Mouse (Mus musculus) B cell, adult 2 months (primary cell): Measurements from ENCODE around the gene Pdss2.

Source experiments
- DNase-seq, 2 experiments: peaks; one replicate each; pipeline ENCODE4 v3.0.0; 2022

The Pdss2 gene

GRCm38 (mm10) chr10:43440981-43441740 lies 219.9 kb downstream of the Pdss2 start:
- DNase-seq, result no peak

- no peak for DNase-seq
Measured at GRCm38 (mm10) chr10:43448656-43449055, 227.4 kb downstream of the Pdss2 start.

DNA sequence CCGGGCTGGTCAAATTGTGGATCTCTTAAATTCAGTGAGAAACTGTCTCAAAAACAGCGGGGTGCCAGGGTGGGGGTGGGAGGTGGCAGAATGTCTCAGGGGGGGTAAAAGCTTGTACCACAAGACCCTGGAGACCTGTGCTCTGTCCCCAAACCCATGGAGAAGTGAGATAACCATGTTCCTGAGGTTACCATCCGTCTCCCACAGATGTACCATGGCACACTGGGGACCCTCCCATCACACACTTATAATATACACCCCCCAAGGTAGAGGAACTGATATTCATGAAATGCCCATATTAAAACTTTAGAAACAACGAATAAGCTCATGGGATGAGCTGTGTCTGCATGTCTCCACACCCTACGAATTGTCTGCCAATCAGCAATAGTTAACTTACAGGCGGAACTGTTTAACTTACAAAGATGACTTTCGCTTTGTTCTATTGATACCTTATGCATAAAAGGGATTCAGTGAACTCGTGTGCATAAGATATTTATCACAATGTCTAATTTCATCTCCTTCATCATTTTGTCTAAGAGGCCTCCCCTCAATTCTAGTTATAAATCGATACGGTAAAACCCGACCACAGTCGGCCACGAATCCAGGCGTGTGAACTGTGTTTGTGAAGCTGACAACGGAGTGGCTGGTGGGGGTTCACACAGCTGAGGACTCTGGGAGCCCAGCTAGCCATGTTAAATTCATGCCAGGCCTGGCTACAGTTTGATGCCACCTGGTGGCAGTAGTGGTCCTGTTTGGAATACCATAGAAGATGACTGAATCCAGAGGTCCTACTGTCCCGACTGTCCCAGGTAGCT lies 230.8 kb downstream of the Pdss2 start:
- DNase-seq, result peak; percentile 56 to 63

- DNase-seq, result no peak
Measured at GRCm38 (mm10) chr10:43452663-43452996, 231.3 kb downstream of the Pdss2 start.

DNA sequence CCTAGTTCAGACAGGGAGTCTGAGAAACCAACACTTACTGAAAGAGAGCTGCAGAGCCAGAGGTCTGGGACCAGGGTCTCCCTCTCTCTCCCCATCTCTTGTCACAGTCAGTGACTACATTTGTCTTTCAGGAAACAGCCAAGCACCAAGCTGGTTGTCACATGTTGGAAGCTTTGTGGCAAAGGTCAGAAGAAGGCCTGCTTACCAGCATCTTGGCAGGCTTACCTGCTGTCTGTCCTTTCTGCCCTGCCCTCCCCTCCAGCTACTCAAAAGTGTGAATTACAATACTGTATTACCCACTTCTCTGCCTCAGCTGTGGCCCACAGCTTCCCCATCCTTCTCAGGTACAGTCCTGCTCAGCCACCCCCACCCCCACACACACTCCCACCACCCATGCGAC lies 232.9 kb downstream of the Pdss2 start:
- no peak for DNase-seq

DNA sequence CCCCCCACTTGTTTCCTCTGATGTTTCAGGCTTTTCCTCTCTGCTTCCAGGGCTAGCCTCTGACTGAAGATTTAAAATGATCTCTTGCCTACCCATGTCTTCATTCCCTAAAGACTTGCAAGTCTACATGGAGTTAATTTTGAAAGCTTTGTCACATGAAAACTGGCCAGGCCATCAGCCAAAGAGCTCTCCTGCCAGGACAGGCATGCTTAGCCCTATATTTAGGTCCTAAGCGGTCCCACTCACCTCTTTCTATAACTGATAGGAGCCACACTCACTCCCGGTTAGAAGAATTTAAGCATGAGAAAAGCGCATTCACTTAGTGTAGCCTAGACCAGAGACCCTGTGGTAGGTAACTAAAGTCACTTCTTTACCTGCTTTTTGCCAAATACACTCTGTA lies 233.4 kb downstream of the Pdss2 start:
- no peak for DNase-seq

DNA sequence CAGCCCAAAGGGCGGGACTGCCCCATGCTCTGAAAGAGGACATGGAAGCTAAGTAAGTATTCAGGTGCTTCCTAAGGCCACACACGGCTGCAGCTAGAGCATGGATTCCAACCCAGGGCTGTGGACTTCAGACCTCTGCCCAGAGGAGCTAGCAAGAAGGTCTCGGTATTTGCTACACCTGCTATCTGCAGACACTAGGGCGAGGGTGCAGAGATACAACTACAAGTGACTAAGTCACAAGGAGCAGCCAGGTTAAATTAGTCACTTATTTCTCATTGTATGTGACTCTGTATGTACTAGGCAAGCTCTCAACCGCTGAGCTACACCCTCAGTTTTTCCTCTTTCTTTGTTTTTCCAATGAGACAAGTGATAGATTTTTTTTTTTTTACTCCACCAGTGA lies 241.5 kb downstream of the Pdss2 start:
- no peak for DNase-seq

GRCm38 (mm10) chr10:43463227-43463626 lies 241.9 kb downstream of the Pdss2 start:
- no peak for DNase-seq

DNA sequence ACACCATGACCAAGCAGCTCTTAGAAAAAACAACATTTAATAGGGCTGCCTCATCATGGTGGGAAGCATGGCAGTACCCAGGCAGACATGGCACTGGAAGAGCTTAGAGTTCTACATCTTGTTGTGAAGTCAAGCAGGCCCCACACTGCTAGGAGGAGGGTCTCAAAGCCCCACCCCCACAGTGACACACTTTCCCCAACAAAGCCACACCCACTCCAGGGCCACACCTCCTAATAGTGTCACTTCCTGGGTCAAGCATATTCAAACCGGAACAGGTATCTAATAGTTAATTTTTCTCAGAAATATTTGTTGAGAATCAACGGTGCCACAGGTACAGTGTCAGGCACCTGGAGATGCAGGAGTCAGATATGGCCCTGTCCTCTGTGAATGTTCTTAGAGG lies 244.9 kb downstream of the Pdss2 start:
- no peak for DNase-seq

DNA sequence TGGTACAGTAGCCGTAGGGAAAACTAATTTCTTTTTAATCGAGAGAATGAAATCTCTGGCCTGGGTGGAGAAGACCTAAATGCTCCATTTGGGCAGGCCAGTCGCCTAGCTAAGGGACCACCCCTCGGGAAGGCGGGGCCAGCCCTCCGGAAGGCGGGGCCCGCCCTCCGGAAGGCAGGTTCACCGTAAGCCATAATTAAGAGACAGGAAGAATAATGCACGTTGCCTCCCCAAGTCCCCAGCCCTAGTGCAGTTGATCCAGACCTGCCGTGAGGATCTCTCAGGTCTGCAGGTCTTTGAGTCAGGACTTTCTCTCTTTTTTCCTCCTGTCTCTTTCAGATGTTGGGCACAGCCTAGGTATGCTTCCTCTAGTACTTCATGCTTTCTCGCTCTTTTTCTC lies 246.4 kb downstream of the Pdss2 start:
- DNase-seq, result peak; percentile 46 to 52

- no peak for DNase-seq
Measured at GRCm38 (mm10) chr10:43468293-43468692, 247.0 kb downstream of the Pdss2 start.

- peak; percentile 71 to 76 for DNase-seq
Measured at GRCm38 (mm10) chr10:43475376-43475775, 254.1 kb downstream of the Pdss2 start.

- no peak for DNase-seq
Measured at GRCm38 (mm10) chr10:43477459-43477858, 256.2 kb downstream of the Pdss2 start.

- peak; percentile 36 to 46 for DNase-seq
Measured at GRCm38 (mm10) chr10:43477865-43478681, 256.8 kb downstream of the Pdss2 start.

GRCm38 (mm10) chr10:43478751-43479435 lies 257.6 kb downstream of the Pdss2 start, which contains the start of gene Bend3:
TSS of gene Bend3 (plus strand) at chr10:43478831.
- peak; percentile 65 to 73 for DNase-seq

DNA sequence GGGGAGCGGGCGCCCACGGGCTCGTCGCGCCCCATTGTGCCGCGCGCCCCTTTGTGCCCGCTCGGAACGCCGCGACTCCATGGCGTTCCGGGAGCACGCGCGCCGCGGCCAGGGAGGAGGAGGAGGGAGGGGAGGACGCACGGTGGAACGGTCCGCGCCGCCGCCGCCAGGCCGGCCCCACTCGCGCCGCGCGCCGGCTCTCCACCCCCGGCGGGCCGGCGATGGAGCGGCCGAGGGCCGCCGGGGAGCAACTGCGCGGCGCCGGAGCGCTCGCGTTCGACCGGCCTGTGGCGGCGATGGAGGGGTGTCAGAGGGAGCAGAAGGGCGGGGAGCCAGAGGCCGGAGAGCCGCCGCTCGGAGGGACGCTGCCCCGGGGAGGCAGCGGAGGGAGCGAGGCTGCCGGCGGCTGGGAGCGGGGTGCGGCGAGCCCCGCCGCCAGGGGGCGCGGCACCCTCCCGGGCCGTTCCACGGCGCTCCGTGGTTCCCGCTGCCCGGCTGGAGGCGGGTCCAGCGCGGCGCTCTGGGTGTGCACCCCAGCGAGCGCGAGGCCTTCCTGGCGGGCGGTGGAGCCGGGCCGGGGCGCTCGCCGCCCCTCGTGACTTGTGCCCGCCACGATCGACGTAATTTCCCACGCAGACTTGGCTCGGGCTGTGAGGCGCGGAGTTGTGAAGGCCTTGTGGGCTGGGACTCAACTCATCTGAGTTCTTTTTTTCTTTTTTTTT lies 258.3 kb downstream of the Pdss2 start:
- peak; percentile 89 to 92 for DNase-seq

GRCm38 (mm10) chr10:43480227-43480849 lies 259.1 kb downstream of the Pdss2 start:
- DNase-seq, result peak in 1 of 2 experiments; percentile 9

DNA sequence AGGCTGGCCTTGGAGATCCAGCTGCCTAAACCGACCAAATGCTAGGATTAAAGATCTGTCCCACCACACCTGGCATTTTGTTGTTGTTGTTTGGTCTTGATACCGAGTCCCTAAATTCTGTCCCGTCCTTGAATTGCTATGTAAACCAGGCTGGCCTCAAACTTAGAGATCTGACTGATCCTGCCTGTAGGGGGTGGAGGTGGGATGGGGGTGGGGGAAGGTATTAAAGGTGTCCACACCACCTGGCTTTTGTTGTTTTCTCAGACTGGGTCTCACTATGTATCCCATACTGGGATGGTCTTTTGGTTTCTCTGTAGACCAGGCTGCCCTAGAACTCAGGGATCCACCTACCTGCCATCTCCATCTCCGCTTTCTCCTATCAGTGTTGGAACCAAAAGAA lies 259.9 kb downstream of the Pdss2 start:
- DNase-seq, result no peak

GRCm38 (mm10) chr10:43482021-43482420 lies 260.7 kb downstream of the Pdss2 start:
- no peak for DNase-seq

DNA sequence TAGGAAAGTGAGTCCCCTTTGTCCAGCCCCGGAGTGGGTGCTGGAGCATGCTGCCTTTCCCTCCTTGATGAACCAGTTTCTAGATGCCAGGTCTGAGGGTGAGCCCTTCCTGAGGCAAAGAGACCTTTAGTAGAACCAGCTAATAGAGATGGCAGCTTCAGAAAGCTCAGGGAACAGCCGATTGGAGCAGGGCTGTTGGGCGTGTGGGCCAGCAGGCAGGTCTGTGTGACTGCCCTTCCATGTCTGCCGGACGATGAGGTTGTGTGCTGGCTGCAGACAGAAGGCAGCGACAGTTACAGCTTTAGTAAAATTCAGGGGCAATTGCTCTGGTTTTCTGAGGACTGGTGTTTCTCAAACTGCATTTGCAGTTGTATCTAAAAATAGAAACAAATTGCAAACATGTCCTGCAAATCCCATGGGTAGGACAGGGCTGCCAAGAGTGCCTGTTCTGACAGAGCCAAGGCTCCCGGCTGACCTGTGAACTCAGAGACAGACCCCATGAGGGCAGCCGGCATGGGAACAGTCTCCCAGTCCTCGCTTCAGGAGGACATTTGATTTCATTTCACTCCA lies 262.2 kb downstream of the Pdss2 start:
- no peak for DNase-seq

- DNase-seq, result no peak
Measured at GRCm38 (mm10) chr10:43485751-43486268, 264.5 kb downstream of the Pdss2 start.
